Mouse (Mus musculus): Measurements from ENCODE around the gene Zfp62.

- TF ChIP-seq POLR2A (IDR thresholded peaks at IDR 0.05; ENCODE audit: insufficient read length, low read depth): no peak
- TF ChIP-seq TCF12 (IDR thresholded peaks at IDR 0.05; ENCODE audit: insufficient read depth, poor library complexity, severe bottlenecking): no peak
- TF ChIP-seq E2F4 (IDR thresholded peaks at IDR 0.05; ENCODE audit: insufficient read depth): no peak
These were observed 34.1 kb upstream of the Zfp62 start for GRCm38 (mm10) chr11:49168839-49169611.

Data from myocyte (in vitro differentiated cells).